In genomic region chr15:12206646-12207222, GRCm38 (mm10) we compare ENCODE assay signal across 8 mouse cellular contexts. TPM values are rescaled to one million over a fixed set of nuclear protein-coding genes. Genes with fewer than 3 reads are reported as not detected.
DNase-seq lines count a peak whose midpoint lies in the region; ATAC-seq lines count a peak whose summit lies in the region.

No protein-coding gene starts in this region.

- no peak overlapping the region for H3K9ac ChIP-seq in forebrain, embryonic 13.5 days
- H3K9ac ChIP-seq in forebrain, embryonic 11.5 days (ENCODE audit: low read length) = no peak overlapping the region
- no peak overlapping the region for H3K9ac ChIP-seq in limb, embryonic 15.5 days

- ATAC-seq in forebrain, embryonic 13.5 days = no peak
- no peak for ATAC-seq in forebrain, embryonic 11.5 days (replicated peaks; ENCODE audit: low FRiP score)
- no peak for ATAC-seq in limb, embryonic 15.5 days (ENCODE audit: insufficient number of reproducible peaks, low FRiP score, low TSS enrichment, low read depth)
- ATAC-seq in frontal cortex, adult (ENCODE audit: low TSS enrichment) = no peak

- no peaks in the 10 kb centered on the region for H3K36me3 ChIP-seq in forebrain, embryonic 13.5 days (ENCODE audit: poor library complexity, severe bottlenecking)
- no peaks in the 10 kb centered on the region for H3K36me3 ChIP-seq in forebrain, embryonic 11.5 days (ENCODE audit: control insufficient read depth, insufficient read depth, low read length)
- H3K36me3 ChIP-seq in hindbrain, embryonic 10.5 days = no peaks in the 10 kb centered on the region
- H3K36me3 ChIP-seq in limb, embryonic 15.5 days = no peaks in the 10 kb centered on the region

- H3K9me3 ChIP-seq in forebrain, embryonic 13.5 days (replicated peaks) = no peaks in the 10 kb centered on the region
- no peaks in the 10 kb centered on the region for H3K9me3 ChIP-seq in forebrain, embryonic 11.5 days (ENCODE audit: control insufficient read depth, low read length)
- H3K9me3 ChIP-seq in hindbrain, embryonic 10.5 days = no peaks in the 10 kb centered on the region
- H3K9me3 ChIP-seq in limb, embryonic 15.5 days = no peaks in the 10 kb centered on the region

- no peak overlapping the region for H3K27ac ChIP-seq in forebrain, embryonic 13.5 days
- H3K27ac ChIP-seq in forebrain, embryonic 11.5 days (ENCODE audit: low read depth, low read length) = no peak overlapping the region
- no peak overlapping the region for H3K27ac ChIP-seq in hindbrain, embryonic 10.5 days
- H3K27ac ChIP-seq in limb, embryonic 15.5 days = no peak overlapping the region

- H3K4me1 ChIP-seq in forebrain, embryonic 13.5 days = peaks cover 30% of the 10 kb centered on the region
- H3K4me1 ChIP-seq in forebrain, embryonic 11.5 days (replicated peaks; ENCODE audit: control insufficient read depth, insufficient read depth, low read length) = no peaks in the 10 kb centered on the region; the same call in 1 of the 2 replicates
- peaks cover 52% of the 10 kb centered on the region for H3K4me1 ChIP-seq in hindbrain, embryonic 10.5 days (replicated peaks)
- peaks cover 27% of the 10 kb centered on the region for H3K4me1 ChIP-seq in limb, embryonic 15.5 days

- no peak for DNase-seq in forebrain, embryonic 11.5 days (ENCODE audit: low spot score)
- DNase-seq in 416B (ENCODE audit: low read depth) = peak; percentile 60
- DNase-seq in hindbrain, embryonic 10.5 days (ENCODE audit: low spot score) = no peak
- no peak for DNase-seq in adrenal gland, postnatal 10 days
- DNase-seq in right cerebral cortex, adult 18-20 months = no peak

- H3K4me3 ChIP-seq in forebrain, embryonic 13.5 days = no peak overlapping the region
- no peak overlapping the region for H3K4me3 ChIP-seq in forebrain, embryonic 11.5 days (ENCODE audit: low read depth, low read length)
- H3K4me3 ChIP-seq in hindbrain, embryonic 10.5 days = peak overlapping the region; percentile 87; the same call in 1 of the 2 replicates
- no peak overlapping the region for H3K4me3 ChIP-seq in limb, embryonic 15.5 days

- H3K4me2 ChIP-seq in forebrain, embryonic 13.5 days = peak overlapping the region; percentile 65
- no peak overlapping the region for H3K4me2 ChIP-seq in forebrain, embryonic 11.5 days (ENCODE audit: low read depth, low read length, severe bottlenecking)
- peak overlapping the region; percentile 63; the same call in 1 of the 2 replicates for H3K4me2 ChIP-seq in limb, embryonic 15.5 days

- no peaks in the 10 kb centered on the region for H3K27me3 ChIP-seq in forebrain, embryonic 13.5 days
- H3K27me3 ChIP-seq in forebrain, embryonic 11.5 days (ENCODE audit: control insufficient read depth, insufficient read depth, low read length) = no peaks in the 10 kb centered on the region
- H3K27me3 ChIP-seq in hindbrain, embryonic 10.5 days (ENCODE audit: insufficient read depth, poor library complexity, severe bottlenecking) = peaks cover 5% of the 10 kb centered on the region; the same call in 1 of the 2 replicates
- H3K27me3 ChIP-seq in limb, embryonic 15.5 days = no peaks in the 10 kb centered on the region

- 74% methylated on average over 7 of the region's 7 CpGs for WGBS in forebrain, embryonic 13.5 days
- 73% methylated on average over 7 of the region's 7 CpGs for WGBS in forebrain, embryonic 11.5 days
- 52% methylated on average over 7 of the region's 7 CpGs for WGBS in hindbrain, embryonic 10.5 days
- WGBS in limb, embryonic 15.5 days = 80% methylated on average over 7 of the region's 7 CpGs

RNA-seq across cellular contexts. Expression of gene Mtmr12, which starts 1.9 kb away (rescaled TPM):
- polyA plus RNA-seq in forebrain, embryonic 13.5 days (2015; fragmentation: Nextera tagmentation; extraction: Ambion mirVana) = 10.3 and 11.3 TPM in 2 replicates
- polyA plus RNA-seq in forebrain, embryonic 11.5 days (2014; fragmentation: Nextera tagmentation; extraction: Ambion mirVana) = 19.3 and 21.2 TPM in 2 replicates
- polyA plus RNA-seq in hindbrain, embryonic 10.5 days (2016; fragmentation: Nextera tagmentation; extraction: Ambion mirVana) = 15.1 and 17.9 TPM in 2 replicates
- polyA plus RNA-seq in limb, embryonic 15.5 days (2015; fragmentation: Nextera tagmentation; extraction: Ambion mirVana) = 15.0 TPM in 2 replicates
- total RNA-seq in adrenal gland, postnatal 10 days (2021) = 10 to 100 TPM; 19.5 TPM
